Mouse (Mus musculus) thymus, adult 2 months (tissue): ENCODE measurements around the gene Prep. TPM values are rescaled to one million over a fixed set of nuclear protein-coding genes. Genes with fewer than 3 reads are reported as not detected.

Experiments used
- DNase-seq: peaks from one replicate; pipeline ENCODE4 v3.0.0; 2021
- H3K27ac ChIP-seq: fragments of 200-500 bp; 2 replicates; pipeline ENCODE4 v1.5.1; 2012; ENCODE audit warnings: low read length, control low read depth; ENCODE audit not compliant: control insufficient read depth, insufficient read depth
- H3K27me3 ChIP-seq: fragments of 200-500 bp; 2 replicates; pipeline ENCODE4 v1.6.1; 2012; ENCODE audit warnings: mild to moderate bottlenecking, low read length, moderate library complexity, mixed read lengths; ENCODE audit not compliant: control insufficient read depth, insufficient read depth
- H3K36me3 ChIP-seq: fragments of 200-500 bp; 2 replicates; pipeline ENCODE4 v1.6.1; 2012; ENCODE audit warnings: mild to moderate bottlenecking, low read length, moderate library complexity; ENCODE audit not compliant: control insufficient read depth, insufficient read depth
- H3K4me1 ChIP-seq: fragments of 200-500 bp; replicated peaks from 2 replicates; pipeline ENCODE4 v1.6.1; 2012; ENCODE audit warnings: low read length; ENCODE audit not compliant: control insufficient read depth, insufficient read depth
- H3K4me3 ChIP-seq: fragments of 200-500 bp; 2 replicates; pipeline ENCODE4 v1.5.1; 2012; ENCODE audit warnings: mild to moderate bottlenecking, low read length, control low read depth, moderate library complexity; ENCODE audit not compliant: control insufficient read depth, insufficient read depth
- CTCF ChIP-seq: fragments of 200-500 bp; IDR thresholded peaks from 2 replicates; pipeline ENCODE4 v1.5.1; 2012; ENCODE audit warnings: mild to moderate bottlenecking, control low read depth, low read length, moderate library complexity, borderline replicate concordance; ENCODE audit not compliant: control insufficient read depth, poor library complexity, insufficient read depth; ENCODE audit errors: extremely low read depth
- POLR2A ChIP-seq: fragments of 200-500 bp; IDR thresholded peaks from 2 replicates; pipeline ENCODE4 v1.6.1; 2012; ENCODE audit warnings: mild to moderate bottlenecking, low read length, control low read depth, moderate library complexity; ENCODE audit not compliant: control insufficient read depth, poor library complexity, insufficient read depth; ENCODE audit errors: extremely low read depth
- WGBS: fragments of 180-500 bp; shearing (Covaris S2); methylation state at CpG from one replicate; pipeline ENCODE4 v1.1.7; 2018; 5-methylcytosine and 5-hydroxymethylcytosine counted together
- polyA plus RNA-seq: library from polyadenylated mRNA; depleted of rRNA; stranded (reverse); fragments of >200 nt; gene quantifications from 2 replicates; pipeline ENCODE4 v1.2.3, GENCODE M21; 2012

Gene Prep
- polyA plus RNA-seq, 1 experiment, result 28.1 TPM

DNA sequence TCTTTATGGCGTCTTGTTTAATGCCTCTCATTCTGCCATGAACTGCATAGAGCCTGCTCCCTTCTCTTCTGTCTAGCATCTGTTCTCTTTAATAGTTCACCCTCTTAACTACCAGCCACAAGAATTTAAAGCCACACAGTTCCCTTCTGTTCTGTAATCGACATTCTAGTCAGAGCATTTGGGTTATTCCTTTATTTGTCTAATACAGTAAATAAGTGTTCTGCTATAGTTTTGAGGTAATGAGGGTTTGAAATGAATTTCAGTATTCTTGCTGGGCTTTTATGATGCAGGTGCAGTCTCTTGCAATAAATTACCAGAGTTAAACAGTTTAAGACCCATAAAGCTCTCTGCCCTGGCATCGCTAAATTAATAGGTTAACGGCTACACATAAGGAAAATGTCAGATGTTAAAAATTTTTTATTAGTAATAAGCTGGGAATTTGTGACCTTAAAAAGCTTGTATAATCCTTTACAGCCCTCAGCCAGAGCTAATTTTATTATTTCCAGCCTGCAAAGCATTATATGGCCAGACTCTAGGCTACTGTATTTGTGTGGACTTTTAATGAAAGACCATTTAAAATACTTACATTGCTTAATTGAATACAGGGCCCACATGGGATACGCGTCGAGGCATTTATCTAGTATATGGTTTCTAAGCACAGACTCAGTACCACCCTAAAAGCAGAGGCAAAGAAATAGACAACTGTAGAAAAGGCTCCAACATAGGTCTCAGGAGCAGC is 73.6 kb downstream of the Prep start:
- 97% methylated on average over 7 of the region's 7 CpGs for WGBS
- Histone ChIP-seq H3K27ac (no peak overlapping the region), H3K4me3 (no peak overlapping the region), H3K4me1 (no peaks in the 10 kb centered on the region), H3K27me3 (no peaks in the 10 kb centered on the region), H3K36me3 (peaks cover 4% of the 10 kb centered on the region; the same call in 1 of the 2 replicates)
- DNase-seq, result no peak
- TF ChIP-seq POLR2A, result no peak
- TF ChIP-seq CTCF, result no peak

GRCm38 (mm10) chr10:45142359-45142758 is 75.4 kb downstream of the Prep start:
- TF ChIP-seq CTCF (no peak), POLR2A (no peak)
- no peak overlapping the region for H3K27ac ChIP-seq
- H3K36me3 ChIP-seq, result peaks cover 7% of the 10 kb centered on the region; the same call in 1 of the 2 replicates
- H3K4me1 ChIP-seq, result no peaks in the 10 kb centered on the region
- no peak for DNase-seq
- H3K4me3 ChIP-seq, result no peak overlapping the region
- WGBS, result 94% methylated on average over 5 of the region's 5 CpGs
- H3K27me3 ChIP-seq, result no peaks in the 10 kb centered on the region

DNA sequence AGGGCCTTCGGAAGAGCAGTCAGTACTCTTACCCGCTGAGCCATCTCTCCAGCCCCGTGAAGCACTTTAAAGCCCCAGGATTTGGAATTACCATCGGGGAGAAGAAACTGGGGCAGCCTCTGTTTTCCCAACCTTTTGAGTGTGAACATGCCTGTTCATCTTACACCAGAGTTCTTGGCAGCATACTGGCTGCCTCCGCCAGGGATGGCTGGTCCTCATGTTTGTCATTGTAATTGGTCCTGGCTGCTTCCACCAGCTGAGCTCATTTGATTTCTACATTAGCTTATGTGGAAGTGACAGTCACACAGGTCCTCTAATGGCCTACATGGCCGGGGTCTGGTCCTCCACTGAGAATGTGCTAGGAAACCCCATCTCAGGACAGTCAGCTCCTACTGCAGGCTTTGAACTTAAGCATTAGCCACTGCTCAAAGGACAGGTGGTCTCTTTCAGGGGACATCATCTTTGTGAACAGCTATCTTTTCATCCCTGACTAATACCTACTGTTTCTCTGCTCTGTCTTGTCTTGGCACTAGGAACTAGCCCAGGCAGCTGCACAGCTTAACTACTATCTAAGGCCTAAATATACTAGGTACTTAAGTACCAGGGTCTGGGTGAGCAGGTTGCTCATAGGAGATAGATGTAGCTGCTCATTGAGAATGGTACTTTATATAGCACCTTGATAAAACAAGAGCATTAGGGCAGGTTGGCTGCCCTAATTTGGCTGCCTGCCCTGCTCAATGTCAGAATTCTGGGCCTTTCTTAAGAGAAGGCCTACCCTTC is 77.2 kb downstream of the Prep start:
- Histone ChIP-seq H3K27ac (no peak overlapping the region), H3K36me3 (peaks cover 10% of the 10 kb centered on the region; the same call in 1 of the 2 replicates), H3K4me1 (no peaks in the 10 kb centered on the region), H3K4me3 (no peak overlapping the region), H3K27me3 (no peaks in the 10 kb centered on the region)
- DNase-seq, result no peak
- TF ChIP-seq CTCF (no peak), POLR2A (no peak)
- WGBS, result 96% methylated on average over 6 of the region's 6 CpGs

- 92% methylated on average over 6 of the region's 6 CpGs for WGBS
Measured at GRCm38 (mm10) chr10:45146821-45147220, 79.8 kb downstream of the Prep start.

DNA sequence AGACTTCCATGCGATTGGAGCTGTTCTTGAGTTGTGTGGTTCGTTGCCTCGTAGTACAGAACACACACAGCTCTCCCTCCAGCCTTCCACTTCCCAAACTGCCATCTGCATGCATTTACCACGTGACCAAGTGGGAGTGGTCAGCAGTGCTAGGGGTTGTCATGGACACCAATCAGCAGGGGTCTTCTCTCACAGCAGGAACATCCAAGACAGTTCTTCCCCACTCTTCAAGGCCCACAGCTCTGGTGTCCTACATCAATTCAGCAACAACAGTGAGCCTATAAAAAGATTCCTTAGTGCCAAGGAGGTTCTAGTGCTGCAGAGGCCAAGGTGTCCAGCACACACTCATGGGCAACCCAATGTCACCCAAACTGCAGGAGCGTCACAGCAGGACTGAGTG is 84.1 kb downstream of the Prep start:
- H3K27ac ChIP-seq, result no peak overlapping the region
- H3K27me3 ChIP-seq, result no peaks in the 10 kb centered on the region
- no peaks in the 10 kb centered on the region for H3K4me1 ChIP-seq
- no peak for TF ChIP-seq CTCF
- TF ChIP-seq POLR2A, result no peak
- DNase-seq, result no peak
- 89% methylated on average over 5 of the region's 5 CpGs for WGBS
- no peak overlapping the region for H3K4me3 ChIP-seq
- peaks cover 66% of the 10 kb centered on the region for H3K36me3 ChIP-seq

More at GRCm38 (mm10) chr10:45146821-45147220, 79.8 kb downstream of the Prep start:
- Histone ChIP-seq H3K4me1 (no peaks in the 10 kb centered on the region), H3K27me3 (no peaks in the 10 kb centered on the region), H3K4me3 (no peak overlapping the region), H3K36me3 (peaks cover 31% of the 10 kb centered on the region), H3K27ac (no peak overlapping the region)
- TF ChIP-seq CTCF (no peak), POLR2A (no peak)
- DNase-seq, result no peak

GRCm38 (mm10) chr10:45151771-45152692 is 85.0 kb downstream of the Prep start:
- Histone ChIP-seq H3K27me3 (no peaks in the 10 kb centered on the region), H3K4me3 (no peak overlapping the region), H3K27ac (no peak overlapping the region; the same call in 1 of the 2 replicates), H3K36me3 (peaks cover 74% of the 10 kb centered on the region), H3K4me1 (no peaks in the 10 kb centered on the region)
- WGBS, result 96% methylated on average over 12 of the region's 12 CpGs
- TF ChIP-seq POLR2A (no peak), CTCF (no peak)
- DNase-seq, result no peak
